Mouse (Mus musculus) brown adipose tissue, adult 24 weeks (tissue): ENCODE results near the gene Sim2. TPM values are rescaled to one million over a fixed set of nuclear protein-coding genes. Genes with fewer than 3 reads are reported as not detected.

Experiments
- H3K27ac ChIP-seq: fragments of 200-500 bp; replicated peaks from 2 replicates; pipeline ENCODE4 v1.5.1; 2012; ENCODE audit warnings: low read depth, mild to moderate bottlenecking, low read length
- H3K4me1 ChIP-seq: fragments of 200-500 bp; 2 replicates; pipeline ENCODE4 v1.6.1; 2012; ENCODE audit warnings: low read length, mixed read lengths; ENCODE audit not compliant: control insufficient read depth, insufficient read depth, insufficient read length
- H3K4me3 ChIP-seq: fragments of 200-500 bp; 2 replicates; pipeline ENCODE4 v1.5.1; 2012; ENCODE audit warnings: low read depth, mild to moderate bottlenecking, low read length, moderate library complexity; ENCODE audit not compliant: insufficient read depth
- polyA plus RNA-seq: library from polyadenylated mRNA; stranded (reverse); fragments of >200 nt; gene quantifications from 2 replicates; pipeline ENCODE4 v1.2.4, GENCODE M21; 2012; ENCODE audit not compliant: missing spikeins, insufficient read depth, insufficient read length

The Sim2 gene
- polyA plus RNA-seq, 1 experiment, result 0.52 TPM

GRCm38 (mm10) chr16:94162000-94162399 is 77.3 kb downstream of the Sim2 start:
- no peak overlapping the region for H3K4me3 ChIP-seq
- H3K27ac ChIP-seq, result no peak overlapping the region
- H3K4me1 ChIP-seq, result 0 out of 2 replicates have a peak, but pooled peaks cover 4% of the 10 kb centered on the region

DNA sequence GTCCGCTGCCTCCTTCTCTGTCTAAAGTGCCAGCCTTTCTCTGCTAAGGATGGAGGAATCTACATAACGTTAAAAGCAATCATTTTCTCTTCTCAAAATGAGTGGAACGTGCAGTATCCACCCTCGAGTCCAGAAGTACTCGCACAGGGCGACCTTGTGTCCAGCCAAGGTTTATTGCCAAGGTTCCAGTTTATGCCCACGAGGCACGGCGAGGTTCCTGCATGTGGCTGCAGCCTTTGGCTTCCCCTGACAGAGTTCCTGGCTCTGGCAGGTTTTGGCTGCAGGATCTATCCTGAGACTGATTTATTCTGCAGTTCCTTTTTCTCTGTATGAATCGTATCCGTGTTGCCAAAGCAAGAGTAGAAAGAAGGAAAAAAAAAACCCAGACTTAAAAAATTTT is 78.3 kb downstream of the Sim2 start:
- H3K4me3 ChIP-seq, result no peak overlapping the region
- no peak overlapping the region for H3K27ac ChIP-seq
- H3K4me1 ChIP-seq, result 0 out of 2 replicates have a peak, but pooled peaks cover 4% of the 10 kb centered on the region

- Histone ChIP-seq H3K4me1 (0 out of 2 replicates have a peak, but pooled peaks cover 4% of the 10 kb centered on the region), H3K27ac (no peak overlapping the region), H3K4me3 (no peak overlapping the region)
Observed at GRCm38 (mm10) chr16:94164236-94164635, 79.5 kb downstream of the Sim2 start.

DNA sequence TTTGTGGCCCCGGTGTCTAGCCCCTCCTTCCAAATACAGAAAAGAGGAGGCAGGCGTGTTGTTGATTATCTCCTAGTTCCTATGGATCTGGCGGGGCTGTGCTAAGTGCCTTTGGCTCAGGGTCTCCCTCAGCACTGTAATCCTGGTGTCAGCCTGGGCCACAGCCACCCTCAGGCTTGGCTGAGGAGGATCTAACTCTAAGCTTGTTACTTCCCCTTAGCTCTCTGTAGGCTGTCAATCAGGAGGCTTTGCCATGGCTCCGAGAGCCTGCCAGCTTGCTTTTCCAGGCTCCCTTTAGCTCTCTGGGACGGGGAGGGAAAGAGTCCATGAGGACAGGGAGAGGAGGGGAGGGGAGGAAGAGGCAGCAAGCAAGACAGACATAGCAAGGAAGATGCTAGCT is 80.2 kb downstream of the Sim2 start:
- Histone ChIP-seq H3K4me1 (0 out of 2 replicates have a peak, but pooled peaks cover 4% of the 10 kb centered on the region), H3K4me3 (no peak overlapping the region), H3K27ac (no peak overlapping the region)

DNA sequence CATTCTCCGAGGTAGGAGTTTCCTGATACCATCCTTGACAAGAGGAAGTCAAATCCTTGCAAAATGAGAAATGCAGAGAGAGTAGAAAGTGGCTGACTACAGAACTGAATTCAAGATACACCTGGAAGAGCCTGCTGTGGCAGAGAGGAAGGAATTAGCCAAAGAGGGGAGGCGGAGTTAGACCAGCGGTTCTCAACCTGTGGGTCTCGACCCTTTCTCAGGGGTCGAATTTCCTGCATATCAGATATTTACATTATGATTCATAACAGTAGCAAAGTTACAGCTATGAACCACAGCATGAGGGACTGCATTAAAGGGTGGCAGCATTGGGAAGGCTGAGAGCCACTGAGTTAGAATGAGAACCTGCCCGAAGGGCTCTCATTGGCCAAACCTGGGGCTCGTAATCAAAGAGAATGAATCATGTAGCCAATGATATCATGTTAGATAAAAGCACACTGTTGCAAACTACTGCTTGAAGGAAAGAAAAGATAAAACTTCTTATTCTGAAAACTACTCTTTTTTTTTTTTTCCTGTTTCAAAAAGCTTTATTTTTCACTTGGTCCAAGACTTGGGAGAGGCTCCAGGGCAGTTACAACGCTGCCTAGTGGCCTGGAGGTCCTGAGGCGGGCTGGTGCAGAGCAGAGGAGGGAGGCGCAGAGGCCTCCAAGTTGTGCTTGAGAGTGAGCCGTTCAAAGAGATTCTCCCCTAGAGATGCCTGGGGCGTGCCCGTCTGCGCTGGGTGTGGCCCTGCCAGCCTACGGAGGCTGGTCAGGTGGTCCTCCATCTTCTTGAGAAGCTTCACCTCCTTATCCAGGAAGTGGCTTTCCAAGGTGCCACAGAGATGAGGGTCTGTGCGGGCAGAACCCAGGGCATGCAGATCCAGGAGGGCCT is 84.2 kb downstream of the Sim2 start:
- H3K4me3 ChIP-seq, result no peak overlapping the region
- H3K4me1 ChIP-seq, result no peaks in the 10 kb centered on the region
- H3K27ac ChIP-seq, result no peak overlapping the region

GRCm38 (mm10) chr16:94170218-94170617 is 85.5 kb downstream of the Sim2 start:
- H3K4me1 ChIP-seq, result no peaks in the 10 kb centered on the region
- H3K4me3 ChIP-seq, result no peak overlapping the region
- no peak overlapping the region for H3K27ac ChIP-seq

GRCm38 (mm10) chr16:94173361-94173760 is 88.6 kb downstream of the Sim2 start:
- Histone ChIP-seq H3K4me3 (no peak overlapping the region), H3K4me1 (no peaks in the 10 kb centered on the region), H3K27ac (no peak overlapping the region)

- H3K4me3 ChIP-seq, result no peak overlapping the region
- H3K27ac ChIP-seq, result no peak overlapping the region
- H3K4me1 ChIP-seq, result no peaks in the 10 kb centered on the region
Observed at GRCm38 (mm10) chr16:94175366-94175986, 90.7 kb downstream of the Sim2 start.

Other genes with a start within 250 kb of the Sim2 start
- not detected in 2 replicates for gene Chaf1b, start 201.0 kb upstream of the Sim2 start, polyA plus RNA-seq
- gene Cldn14, start 76.1 kb upstream of the Sim2 start, polyA plus RNA-seq, result not detected in 2 replicates
- 3.7 and 6.6 TPM in 2 replicates for gene Hlcs, start 228.6 kb downstream of the Sim2 start, polyA plus RNA-seq
- gene Ripply3, start 243.5 kb downstream of the Sim2 start, polyA plus RNA-seq, result 1.3 and 2.5 TPM in 2 replicates